Mouse (Mus musculus) spleen, adult 2 months (tissue): Measurements from ENCODE around the gene Ehbp1l1. TPM values are rescaled to one million over a fixed set of nuclear protein-coding genes. Genes with fewer than 3 reads are reported as not detected.

Experiments
- DNase-seq, 2 experiments: peaks; one replicate each; pipeline versions ENCODE4 v3.0.0 to v3.0.0-alpha.2; 2012 to 2021; ENCODE audit warnings: low spot score in 2 of 2, low read depth in 1 of 2
- H3K27ac ChIP-seq: fragments of 200-500 bp; 2 replicates; pipeline ENCODE4 v1.5.1; 2012; ENCODE audit warnings: low read length, inconsistent platforms; ENCODE audit not compliant: insufficient read depth
- H3K27me3 ChIP-seq: fragments of 200-500 bp; 2 replicates; pipeline ENCODE4 v1.6.1; 2012; ENCODE audit warnings: mild to moderate bottlenecking, moderate library complexity, low read length, inconsistent platforms; ENCODE audit not compliant: control insufficient read depth, insufficient read depth
- H3K36me3 ChIP-seq: fragments of 200-500 bp; 2 replicates; pipeline ENCODE4 v1.6.1; 2012; ENCODE audit warnings: mild to moderate bottlenecking, low read length, inconsistent platforms; ENCODE audit not compliant: control insufficient read depth, insufficient read depth
- H3K4me1 ChIP-seq: fragments of 200-500 bp; 2 replicates; pipeline ENCODE4 v1.6.1; 2011; ENCODE audit warnings: inconsistent platforms; ENCODE audit not compliant: control insufficient read depth, insufficient read depth, insufficient read length
- H3K4me3 ChIP-seq: fragments of 200-500 bp; 2 replicates; pipeline ENCODE4 v1.5.1; 2011; ENCODE audit warnings: mild to moderate bottlenecking, inconsistent platforms; ENCODE audit not compliant: insufficient read depth, insufficient read length; ENCODE audit errors: extremely low read depth
- CTCF ChIP-seq: fragments of 200-500 bp; IDR thresholded peaks from 2 replicates; pipeline ENCODE4 v1.5.1; 2011; ENCODE audit warnings: mild to moderate bottlenecking, inconsistent platforms; ENCODE audit not compliant: insufficient read depth, insufficient read length, insufficient replicate concordance; ENCODE audit errors: extremely low read depth
- POLR2A ChIP-seq: fragments of 200-500 bp; IDR thresholded peaks from 2 replicates; pipeline ENCODE4 v1.6.1; 2011; ENCODE audit warnings: low read depth, low read length, inconsistent platforms
- WGBS: fragments of 180-500 bp; shearing (Covaris S2); methylation state at CpG from one replicate; pipeline ENCODE4 v1.1.7; 2018; 5-methylcytosine and 5-hydroxymethylcytosine counted together
- polyA plus RNA-seq: library from polyadenylated mRNA; depleted of rRNA; stranded (reverse); fragments of >200 nt; gene quantifications from 2 replicates; pipeline ENCODE4 v1.2.3, GENCODE M21; 2012

Ehbp1l1 gene
- polyA plus RNA-seq, 1 experiment = 94.6 TPM

- TF ChIP-seq POLR2A = no peak
- TF ChIP-seq CTCF = no peak
- peaks cover 9% of the 10 kb centered on the region; the same call in 1 of the 2 replicates for H3K4me1 ChIP-seq
- no peak for DNase-seq
- peaks cover 11% of the 10 kb centered on the region for H3K27me3 ChIP-seq
- H3K4me3 ChIP-seq = no peak overlapping the region
- WGBS = 42% methylated on average over 36 of the region's 36 CpGs
- no peaks in the 10 kb centered on the region for H3K36me3 ChIP-seq
- H3K27ac ChIP-seq = no peak overlapping the region
These were observed 19.9 kb upstream of the Ehbp1l1 start for GRCm38 (mm10) chr19:5745756-5746710.

- Histone ChIP-seq H3K4me1 (peaks cover 9% of the 10 kb centered on the region; the same call in 1 of the 2 replicates), H3K27ac (no peak overlapping the region), H3K36me3 (no peaks in the 10 kb centered on the region), H3K27me3 (peaks cover 15% of the 10 kb centered on the region), H3K4me3 (no peak overlapping the region)
- no peak for DNase-seq
- TF ChIP-seq CTCF (no peak), POLR2A (no peak)
- WGBS = 19% methylated on average over 5 of the region's 5 CpGs
These were observed 17.5 kb upstream of the Ehbp1l1 start for GRCm38 (mm10) chr19:5743576-5743975.

GRCm38 (mm10) chr19:5742241-5742641 is 16.1 kb upstream of the Ehbp1l1 start:
- peak overlapping the region; percentile 39; the same call in 1 of the 2 replicates for H3K4me3 ChIP-seq
- H3K27me3 ChIP-seq = peaks cover 15% of the 10 kb centered on the region
- no peak for DNase-seq
- WGBS = 17% methylated on average over 32 of the region's 32 CpGs
- H3K36me3 ChIP-seq = no peaks in the 10 kb centered on the region
- TF ChIP-seq CTCF (no peak), POLR2A (no peak)
- H3K27ac ChIP-seq = no peak overlapping the region
- H3K4me1 ChIP-seq = peaks cover 9% of the 10 kb centered on the region; the same call in 1 of the 2 replicates

GRCm38 (mm10) chr19:5741641-5742240 is 15.6 kb upstream of the Ehbp1l1 start:
- peaks cover 15% of the 10 kb centered on the region for H3K27me3 ChIP-seq
- no peak overlapping the region for H3K27ac ChIP-seq
- no peaks in the 10 kb centered on the region for H3K36me3 ChIP-seq
- H3K4me3 ChIP-seq = peak overlapping the region; percentile 39; the same call in 1 of the 2 replicates
- no peak for TF ChIP-seq POLR2A
- no peak for TF ChIP-seq CTCF
- H3K4me1 ChIP-seq = peaks cover 9% of the 10 kb centered on the region; the same call in 1 of the 2 replicates
- DNase-seq = no peak
- WGBS = under 1% methylated on average over 47 of the region's 55 CpGs

GRCm38 (mm10) chr19:5740320-5741317 is 14.5 kb upstream of the Ehbp1l1 start, which contains the start of gene Ltbp3:
Gene Ltbp3 (plus strand): TSS chr19:5740904.
- H3K27ac ChIP-seq = no peak within 1 kb of the TSS
- DNase-seq = no peak
- H3K4me3 ChIP-seq = peak within 1 kb of the TSS; percentile 39; the same call in 1 of the 2 replicates
- 73% methylated on average over 14 of the region's 14 CpGs for WGBS
- no peaks in the 10 kb centered on the region for H3K36me3 ChIP-seq
- no peak for TF ChIP-seq CTCF
- TF ChIP-seq POLR2A = no peak
- peaks cover 15% of the 10 kb centered on the region for H3K27me3 ChIP-seq
- H3K4me1 ChIP-seq = peaks cover 9% of the 10 kb centered on the region; the same call in 1 of the 2 replicates

- WGBS = 71% methylated on average over 2 of the region's 2 CpGs
- Histone ChIP-seq H3K4me1 (peaks cover 9% of the 10 kb centered on the region; the same call in 1 of the 2 replicates), H3K27ac (no peak overlapping the region), H3K27me3 (peaks cover 15% of the 10 kb centered on the region), H3K4me3 (no peak overlapping the region), H3K36me3 (no peaks in the 10 kb centered on the region)
- DNase-seq = no peak
- TF ChIP-seq CTCF = no peak
- no peak for TF ChIP-seq POLR2A
These were observed 13.3 kb upstream of the Ehbp1l1 start for GRCm38 (mm10) chr19:5739446-5739845.
